Mouse (Mus musculus) frontal cortex, postnatal 36 days (tissue): ENCODE measurements around the gene Cxcl15.
"Not testable (repeated sequence)": the region's sequence is repeated elsewhere in the genome, so short reads cannot be mapped to it uniquely, and the experiment has no call there.

Source experiments
- DNase-seq, 2 experiments: peaks; one replicate each; pipeline ENCODE4 v3.0.0; 2022; ENCODE audit warnings: low spot score in 2 of 2

Gene Cxcl15

DNA sequence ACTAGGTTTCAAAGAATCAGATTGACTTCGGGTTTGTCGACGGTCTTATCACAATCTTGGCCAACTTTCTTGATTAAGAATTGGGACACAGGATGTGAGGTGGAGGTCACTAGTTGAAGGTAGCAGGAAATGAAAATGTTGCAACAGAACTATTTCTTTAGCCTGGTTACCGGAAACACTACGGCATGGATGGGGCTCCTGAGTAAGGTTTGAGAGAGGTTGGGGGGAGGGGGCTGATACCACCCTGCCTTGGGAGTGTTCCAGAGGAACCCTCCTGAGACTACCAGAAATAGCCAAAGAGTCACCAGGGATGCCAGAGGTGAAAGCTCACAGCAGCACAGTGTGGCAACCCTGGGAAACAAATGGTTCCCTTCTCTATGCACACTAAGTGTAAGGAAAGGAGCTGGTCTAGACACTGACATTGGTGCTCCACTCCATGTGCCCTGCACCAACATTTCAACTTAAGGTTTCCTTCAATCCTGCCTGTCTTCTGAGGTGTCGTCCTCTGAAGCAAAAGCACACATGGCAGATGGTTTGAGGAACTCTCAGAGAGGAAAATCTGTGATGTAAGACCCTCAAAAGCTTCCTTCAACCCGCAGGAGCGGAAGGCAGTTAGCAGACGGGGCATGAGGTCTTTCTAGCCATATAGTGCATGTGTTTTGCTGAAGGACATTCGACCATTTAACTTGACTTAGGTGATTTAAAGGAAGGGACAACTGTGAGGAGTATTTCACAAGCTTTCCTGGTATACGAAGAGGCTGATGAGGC is 4.8 kb upstream of the Cxcl15 start:
- DNase-seq = no peak

DNA sequence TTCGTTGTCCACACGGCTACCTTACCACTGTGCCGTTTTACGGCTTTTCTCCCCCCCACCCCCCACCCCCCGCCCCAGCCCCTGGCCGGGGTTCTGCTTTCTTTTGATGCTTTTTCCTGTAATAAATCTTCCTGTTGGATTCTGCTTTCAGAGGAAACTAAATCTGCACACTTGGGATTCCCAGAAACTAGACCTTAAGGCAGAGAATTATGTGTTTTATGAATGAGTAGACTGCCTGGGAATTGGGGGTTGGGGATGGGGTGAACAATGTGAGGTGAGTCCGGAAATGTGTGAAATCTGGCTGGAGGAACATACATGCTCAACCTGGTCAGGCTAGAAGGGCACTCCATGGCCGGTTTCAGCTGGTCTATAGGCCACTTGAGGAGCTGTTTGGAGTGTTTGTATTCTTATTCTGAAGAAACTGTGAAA is 4.2 kb upstream of the Cxcl15 start:
- DNase-seq = no peak

GRCm38 (mm10) chr5:90795392-90795791 is 1.1 kb downstream of the Cxcl15 start:
- DNase-seq = not testable (repeated sequence)

DNA sequence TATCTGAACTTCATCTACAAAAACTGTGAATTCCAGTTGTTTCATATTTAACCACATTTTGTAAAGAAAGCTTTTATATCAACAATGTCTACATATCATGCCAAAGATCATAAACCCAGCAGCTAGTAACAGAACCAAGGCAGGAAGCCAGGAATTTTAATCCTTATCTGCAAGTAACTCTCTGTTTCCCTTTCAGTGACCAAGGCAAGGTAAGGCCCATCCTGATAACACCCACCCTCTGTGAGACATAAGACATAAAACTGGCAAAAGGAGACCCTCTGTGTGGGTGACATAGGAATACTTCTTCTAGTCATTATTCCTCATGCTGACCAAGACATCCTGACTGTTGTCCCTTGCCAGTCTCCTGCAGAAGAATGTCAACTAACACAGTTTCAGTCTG is 10.2 kb downstream of the Cxcl15 start:
- no peak for DNase-seq

- DNase-seq = no peak
Observed at GRCm38 (mm10) chr5:90806050-90806449, 11.7 kb downstream of the Cxcl15 start.

DNA sequence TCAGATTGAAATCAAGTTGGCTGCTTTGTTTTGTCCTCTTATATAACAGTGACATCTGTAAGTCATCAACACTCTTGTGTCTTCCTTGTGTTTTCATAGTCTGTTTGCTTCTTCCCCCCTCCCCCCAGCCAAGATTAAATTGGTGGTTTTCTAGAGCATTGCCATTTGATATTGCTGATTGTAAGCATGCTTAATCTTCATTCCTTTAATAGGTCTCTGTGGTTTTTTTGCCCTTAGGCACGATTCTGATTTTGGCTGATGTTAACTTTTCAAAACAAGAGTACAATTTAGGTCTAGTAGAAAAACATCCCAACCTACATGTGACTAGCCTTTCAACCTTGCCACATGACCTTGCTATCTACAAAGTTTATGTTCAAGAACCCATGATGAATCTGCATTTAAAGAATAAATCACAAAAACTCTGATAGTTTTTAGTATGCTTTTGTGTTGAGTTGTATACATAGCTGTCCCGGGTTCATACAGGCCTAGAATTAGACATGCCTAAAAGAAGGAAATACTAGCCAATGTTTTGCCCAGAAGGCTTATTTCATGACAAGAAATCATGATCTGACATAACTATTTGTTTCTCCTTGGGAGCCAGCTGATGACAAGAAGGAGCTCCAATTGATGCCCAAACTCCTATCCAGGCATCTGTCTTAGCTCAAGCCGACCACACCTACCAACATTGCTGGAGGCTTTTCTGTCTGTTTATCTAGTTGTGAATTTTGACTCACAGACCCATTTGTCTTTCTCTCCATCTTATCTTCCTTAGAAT is 13.0 kb downstream of the Cxcl15 start:
- DNase-seq = no peak

- no peak for DNase-seq
Observed at GRCm38 (mm10) chr5:90819756-90820155, 25.4 kb downstream of the Cxcl15 start.

- DNase-seq = no peak
Observed at GRCm38 (mm10) chr5:90832145-90832767, 37.9 kb downstream of the Cxcl15 start.

DNA sequence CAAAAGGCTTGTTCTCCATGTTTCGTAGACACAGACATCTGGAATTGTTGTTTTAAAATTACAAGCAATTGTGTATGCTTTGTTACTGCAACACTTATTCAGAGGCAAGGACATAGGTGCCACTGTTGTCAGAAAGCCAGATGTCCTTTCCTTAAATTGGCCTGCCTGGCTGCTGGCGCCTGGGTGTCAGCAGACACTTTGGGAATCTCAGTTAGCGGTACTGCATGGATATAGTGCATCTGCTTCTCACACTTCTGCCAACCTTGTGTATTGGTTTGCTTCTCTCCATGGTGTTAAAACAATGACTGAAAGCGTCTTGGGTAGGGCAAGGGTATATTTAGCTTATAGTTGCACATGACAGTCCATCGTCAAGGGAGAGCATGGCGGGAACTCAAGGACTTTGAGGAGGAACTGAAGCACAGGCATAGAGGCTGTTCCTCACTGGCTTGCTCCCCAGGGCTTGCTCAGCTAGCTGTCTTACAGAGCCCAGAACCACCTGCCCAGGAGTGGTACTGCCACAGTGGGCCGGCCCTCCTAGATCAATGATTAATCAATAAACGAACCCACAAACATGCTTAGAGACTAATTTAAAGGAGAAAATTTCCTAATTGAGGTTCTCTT is 38.5 kb downstream of the Cxcl15 start:
- DNase-seq = no peak

- DNase-seq = no peak
Observed at GRCm38 (mm10) chr5:90834436-90834835, 40.1 kb downstream of the Cxcl15 start.

GRCm38 (mm10) chr5:90838582-90838981 is 44.2 kb downstream of the Cxcl15 start:
- DNase-seq = no peak

DNA sequence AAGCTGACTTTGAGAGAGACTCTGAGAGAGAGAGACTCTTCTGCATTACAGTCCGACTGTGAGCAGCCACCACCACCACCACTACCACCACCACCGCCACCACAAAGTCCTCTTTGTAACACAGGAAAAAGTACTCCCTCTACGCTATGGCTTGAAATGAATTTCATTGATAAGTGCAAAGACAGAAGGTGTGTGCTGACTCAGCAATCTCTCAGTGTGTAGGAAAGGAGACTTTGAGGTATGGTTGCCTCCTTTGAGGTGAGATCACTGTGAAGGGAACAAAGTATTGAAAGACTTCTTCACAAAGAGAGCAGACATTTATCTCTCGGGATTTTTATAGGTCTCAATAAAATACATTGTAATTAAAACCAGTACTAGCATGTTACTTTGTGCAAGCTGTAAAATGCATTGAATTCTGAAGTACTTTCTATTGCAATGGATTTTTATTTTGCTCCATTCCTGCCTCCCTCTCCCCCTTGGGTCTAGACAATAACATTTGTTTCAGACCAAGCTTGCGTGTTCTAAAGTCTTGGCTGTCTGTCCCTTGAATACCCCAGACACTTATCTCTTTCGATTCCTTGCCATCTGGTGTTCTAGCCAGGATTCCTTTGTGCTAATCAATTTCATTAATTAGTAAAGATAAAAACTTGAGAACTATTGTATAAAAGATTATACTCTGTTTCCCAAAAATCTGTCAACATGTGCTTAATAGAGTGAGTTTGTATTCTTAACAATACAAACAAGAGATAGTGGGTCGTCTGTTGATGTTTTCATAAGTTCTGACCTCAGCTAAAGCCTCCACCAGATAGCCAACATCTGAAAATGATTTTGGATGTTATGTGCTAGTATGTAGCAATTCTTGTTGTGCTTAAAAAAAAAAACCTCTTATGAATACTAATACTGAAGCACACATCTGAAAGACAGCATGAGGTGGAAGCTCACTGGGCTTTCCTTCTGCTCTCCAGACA is 46.9 kb downstream of the Cxcl15 start:
- DNase-seq = no peak

DNA sequence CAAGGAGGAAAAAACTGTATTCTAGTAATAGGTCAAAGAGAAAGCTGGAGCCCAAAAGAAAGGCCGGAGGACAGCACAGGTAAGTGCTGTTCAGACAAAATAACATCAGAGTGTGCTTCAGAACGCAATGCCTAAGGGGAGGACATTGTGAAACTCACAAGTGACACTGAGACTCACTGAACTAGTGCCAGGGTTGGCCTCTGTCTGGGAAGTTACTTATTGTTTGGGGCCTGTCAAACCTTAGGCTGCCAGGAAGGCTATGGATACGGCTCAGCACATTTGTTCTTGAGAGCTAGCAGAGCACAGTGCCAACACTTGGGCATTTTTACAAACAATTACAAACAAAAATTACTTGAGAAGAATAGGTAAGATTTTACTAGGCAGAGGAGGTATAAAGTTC is 49.6 kb downstream of the Cxcl15 start:
- DNase-seq = no peak

GRCm38 (mm10) chr5:90850096-90850495 is 55.8 kb downstream of the Cxcl15 start:
- DNase-seq = not testable (repeated sequence)

- not testable (repeated sequence) for DNase-seq
Observed at GRCm38 (mm10) chr5:90851391-90851790, 57.1 kb downstream of the Cxcl15 start.
